In the genomic region with DNA sequence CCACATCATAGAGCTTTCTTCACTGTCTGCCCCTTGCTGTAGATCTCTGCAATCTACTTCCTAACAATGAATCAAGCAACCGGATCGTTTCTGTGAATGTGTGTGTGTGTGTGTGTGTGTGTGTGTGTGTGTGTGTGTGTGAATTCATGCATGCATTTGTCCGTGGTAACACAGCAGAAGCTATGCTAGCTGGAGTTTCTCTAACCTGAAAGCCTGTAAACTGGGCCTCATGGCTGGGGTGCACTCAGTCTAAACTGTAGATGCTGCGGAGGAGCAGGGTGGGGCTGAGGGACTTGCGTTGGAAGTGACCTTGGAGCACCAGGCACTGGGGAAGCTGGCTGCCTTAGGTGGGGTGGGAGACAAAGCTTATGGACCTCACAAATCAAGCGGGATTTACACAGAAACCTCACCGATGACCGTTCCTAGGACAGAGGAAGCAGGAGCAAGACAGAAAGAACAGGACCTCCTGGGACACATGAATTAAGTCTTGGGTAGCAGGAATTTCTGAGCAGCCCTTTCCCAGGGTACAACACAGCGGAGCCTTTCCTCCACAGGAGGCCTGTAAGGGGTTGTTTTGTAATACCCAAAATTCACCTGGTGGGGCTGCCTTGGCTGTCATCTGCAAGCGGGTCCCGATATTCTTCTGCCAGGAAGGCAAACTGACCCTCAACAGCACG, we compare ENCODE assay signal across 16 mouse cellular contexts. TPM values are rescaled to one million over a fixed set of nuclear protein-coding genes. Genes with fewer than 3 reads are reported as not detected.
A peak's percentile ranks its signal among the peaks of the same experiment; 100 is the strongest.
DNase-seq lines count a peak whose midpoint lies in the region; ATAC-seq lines count a peak whose summit lies in the region.
"Had no signal": no experiment of that assay in that cellular context is flagged by ENCODE, and none has a peak within 500 bp of the region (broad histone marks: within the 10 kb centered on the region; RNA-seq: fewer than 3 reads in every experiment).

No protein-coding gene starts in this region.

- H3K4me3 ChIP-seq in heart, embryonic 10.5 days, result no peak overlapping the region
- no peak overlapping the region for H3K4me3 ChIP-seq in lung, embryonic 15.5 days
- no peak overlapping the region for H3K4me3 ChIP-seq in embryonic facial prominence, embryonic 12.5 days
- H3K4me3 ChIP-seq in neural tube, embryonic 14.5 days (ENCODE audit: low read depth, low read length), result no peak overlapping the region
- H3K4me3 ChIP-seq in liver, embryonic 11.5 days (ENCODE audit: low read depth, low read length), result no peak overlapping the region
- H3K4me3 ChIP-seq: forebrain, embryonic 12.5 days had no signal

- H3K27me3 ChIP-seq in heart, embryonic 10.5 days (ENCODE audit: insufficient read depth, poor library complexity, severe bottlenecking), result no peaks in the 10 kb centered on the region; the same call in 1 of the 2 replicates
- peaks cover 16% of the 10 kb centered on the region; the same call in 1 of the 2 replicates for H3K27me3 ChIP-seq in lung, embryonic 15.5 days
- no peaks in the 10 kb centered on the region; the same call in 1 of the 2 replicates for H3K27me3 ChIP-seq in embryonic facial prominence, embryonic 12.5 days
- H3K27me3 ChIP-seq in neural tube, embryonic 14.5 days (ENCODE audit: control insufficient read depth, insufficient read depth, low read length), result no peaks in the 10 kb centered on the region
- H3K27me3 ChIP-seq in liver, embryonic 11.5 days (replicated peaks; ENCODE audit: control insufficient read depth, insufficient read depth, low read length), result peaks cover 2% of the 10 kb centered on the region; the same call in 1 of the 2 replicates

- H3K27ac ChIP-seq in heart, embryonic 10.5 days, result no peak overlapping the region
- H3K27ac ChIP-seq in lung, embryonic 15.5 days, result no peak overlapping the region
- H3K27ac ChIP-seq in embryonic facial prominence, embryonic 12.5 days, result peak overlapping the region; percentile 46
- no peak overlapping the region for H3K27ac ChIP-seq in neural tube, embryonic 14.5 days (ENCODE audit: low read depth, low read length)
- H3K27ac ChIP-seq in liver, embryonic 11.5 days (ENCODE audit: low read depth, low read length), result no peak overlapping the region
- H3K27ac ChIP-seq: forebrain, embryonic 12.5 days; macrophage had no signal

- intact Hi-C loops in heart, postnatal 10 days (cut with DNase I), result no loop called here

- WGBS in heart, embryonic 10.5 days, result 62% methylated on average over 12 of the region's 12 CpGs
- 43% methylated on average over 12 of the region's 12 CpGs for WGBS in lung, embryonic 15.5 days
- 49% methylated on average over 12 of the region's 12 CpGs for WGBS in embryonic facial prominence, embryonic 12.5 days
- WGBS in neural tube, embryonic 14.5 days, result 52% methylated on average over 12 of the region's 12 CpGs
- 57% methylated on average over 12 of the region's 12 CpGs for WGBS in liver, embryonic 11.5 days

- no peaks in the 10 kb centered on the region for H3K36me3 ChIP-seq in heart, embryonic 10.5 days
- no peaks in the 10 kb centered on the region for H3K36me3 ChIP-seq in lung, embryonic 15.5 days
- H3K36me3 ChIP-seq in embryonic facial prominence, embryonic 12.5 days, result no peaks in the 10 kb centered on the region
- H3K36me3 ChIP-seq in neural tube, embryonic 14.5 days (ENCODE audit: control insufficient read depth, insufficient read depth, low read length), result no peaks in the 10 kb centered on the region
- H3K36me3 ChIP-seq in liver, embryonic 11.5 days (ENCODE audit: control insufficient read depth, insufficient read depth, low read length), result no peaks in the 10 kb centered on the region
- H3K36me3 ChIP-seq: forebrain, embryonic 12.5 days had no signal

- no peak overlapping the region for H3K9ac ChIP-seq in lung, embryonic 15.5 days
- no peak overlapping the region for H3K9ac ChIP-seq in embryonic facial prominence, embryonic 12.5 days
- no peak overlapping the region for H3K9ac ChIP-seq in neural tube, embryonic 14.5 days (replicated peaks; ENCODE audit: low read depth, low read length)
- no peak overlapping the region for H3K9ac ChIP-seq in liver, embryonic 11.5 days (ENCODE audit: low read depth, low read length)
- H3K9ac ChIP-seq: forebrain, embryonic 12.5 days; liver, postnatal 0 days had no signal

- ATAC-seq in lung, embryonic 15.5 days (ENCODE audit: borderline replicate concordance, extremely low read depth, low FRiP score, low TSS enrichment), result no peak
- ATAC-seq in embryonic facial prominence, embryonic 12.5 days (ENCODE audit: insufficient number of reproducible peaks, insufficient read depth, low FRiP score, low TSS enrichment), result no peak
- 0 out of 2 replicates have a peak, but pooled peaks have one; percentile 28 for ATAC-seq in neural tube, embryonic 14.5 days (ENCODE audit: low read depth)
- ATAC-seq in cerebellum, adult (ENCODE audit: insufficient number of reproducible peaks, low FRiP score, low TSS enrichment), result no peak
- ATAC-seq in liver, embryonic 11.5 days (replicated peaks; ENCODE audit: low FRiP score), result no peak
- ATAC-seq: liver, postnatal 0 days had no signal

- peak overlapping the region; percentile 45; the same call in 1 of the 2 replicates for H3K4me2 ChIP-seq in lung, embryonic 15.5 days
- H3K4me2 ChIP-seq in embryonic facial prominence, embryonic 12.5 days (replicated peaks), result peak overlapping the region; percentile 5; the same call in 1 of the 2 replicates
- H3K4me2 ChIP-seq in neural tube, embryonic 14.5 days (ENCODE audit: low read depth, low read length), result no peak overlapping the region
- H3K4me2 ChIP-seq in liver, embryonic 11.5 days, result no peak overlapping the region
- H3K4me2 ChIP-seq: forebrain, embryonic 12.5 days had no signal

- peaks cover 48% of the 10 kb centered on the region for H3K4me1 ChIP-seq in heart, embryonic 10.5 days
- H3K4me1 ChIP-seq in lung, embryonic 15.5 days, result peaks cover 24% of the 10 kb centered on the region
- H3K4me1 ChIP-seq in embryonic facial prominence, embryonic 12.5 days, result peaks cover 46% of the 10 kb centered on the region
- peaks cover 4% of the 10 kb centered on the region; the same call in 1 of the 2 replicates for H3K4me1 ChIP-seq in neural tube, embryonic 14.5 days (ENCODE audit: control insufficient read depth, insufficient read depth, low read length)
- no peaks in the 10 kb centered on the region; the same call in 1 of the 2 replicates for H3K4me1 ChIP-seq in liver, embryonic 11.5 days (replicated peaks; ENCODE audit: control insufficient read depth, insufficient read depth, low read length)

- peaks cover 5% of the 10 kb centered on the region; the same call in 1 of the 2 replicates for H3K9me3 ChIP-seq in heart, embryonic 10.5 days
- no peaks in the 10 kb centered on the region for H3K9me3 ChIP-seq in lung, embryonic 15.5 days
- H3K9me3 ChIP-seq in embryonic facial prominence, embryonic 12.5 days, result 0 out of 2 replicates have a peak, but pooled peaks cover 4% of the 10 kb centered on the region
- no peaks in the 10 kb centered on the region for H3K9me3 ChIP-seq in neural tube, embryonic 14.5 days (ENCODE audit: control insufficient read depth, low read length)
- H3K9me3 ChIP-seq in liver, embryonic 11.5 days (ENCODE audit: control insufficient read depth, low read length), result no peaks in the 10 kb centered on the region

- DNase-seq in heart, embryonic 10.5 days (ENCODE audit: low spot score), result peak; percentile 74
- DNase-seq in heart, postnatal 10 days, result no peak
- no peak for DNase-seq in lung, postnatal 36 days
- DNase-seq in liver, embryonic 11.5 days (ENCODE audit: low spot score), result no peak
- DNase-seq: B cell, adult 2 months; cerebellum, adult 11 months; gastrocnemius, postnatal 25 days; liver, postnatal 0 days; right cerebral cortex, postnatal 25 days had no signal

RNA-seq across cellular contexts. Expression of a gene that starts 41.0 kb away (rescaled TPM):
- 0.48 and 0.82 TPM in 2 replicates for polyA plus RNA-seq in heart, embryonic 10.5 days (2016; fragmentation: Nextera tagmentation; extraction: Ambion mirVana)
- total RNA-seq in heart, postnatal 10 days (2021), result not detected
- polyA plus RNA-seq in lung, embryonic 15.5 days (2015; fragmentation: Nextera tagmentation; extraction: Ambion mirVana), result 1.3 and 1.6 TPM in 2 replicates
- 0.76 and 1.2 TPM in 2 replicates for polyA plus RNA-seq in embryonic facial prominence, embryonic 12.5 days (2016; fragmentation: Nextera tagmentation; extraction: Ambion mirVana)
- 0.59 and 0.86 TPM in 2 replicates for polyA plus RNA-seq in neural tube, embryonic 14.5 days (2014; fragmentation: Nextera tagmentation; extraction: Ambion mirVana)
- polyA plus RNA-seq in liver, embryonic 11.5 days (2014; fragmentation: Nextera tagmentation; extraction: Ambion mirVana), result 1.9 and 2.0 TPM in 2 replicates
- total RNA-seq: gastrocnemius, postnatal 25 days; layer of hippocampus, postnatal 25 days had no signal
- polyA plus RNA-seq: macrophage had no signal

Comparison
In these comparisons a context has a peak if more than half of its experiments do, and no peak if none do; other contexts are left out.
1. H3K4me2 ChIP-seq: peak in lung, embryonic 15.5 days (single experiment) and embryonic facial prominence, embryonic 12.5 days (single experiment); none in neural tube, embryonic 14.5 days (single experiment) and liver, embryonic 11.5 days (single experiment).